Mouse (Mus musculus): ENCODE results near the gene Slc22a14. TPM values are rescaled to one million over a fixed set of nuclear protein-coding genes. Genes with fewer than 3 reads are reported as not detected.

Gene Slc22a14
- polyA plus RNA-seq, 1 experiment from 2014 or later: not detected

- Histone ChIP-seq H3K4me2 (peak overlapping the region; percentile 77), H3K9ac (replicated peaks) (no peak overlapping the region), H3K4me3 (replicated peaks) (peak overlapping the region; percentile 84), H3K36me3 (peaks cover 12% of the 10 kb centered on the region), H3K9me3 (no peaks in the 10 kb centered on the region), H3K27ac (no peak overlapping the region), H3K27me3 (peaks cover 4% of the 10 kb centered on the region; the same call in 1 of the 2 replicates), H3K4me1 (replicated peaks) (peaks cover 14% of the 10 kb centered on the region)
- no peak for ATAC-seq (ENCODE audit: insufficient number of reproducible peaks, insufficient read depth, low FRiP score, low TSS enrichment, low read depth)
- 53% methylated on average over 7 of the region's 7 CpGs for WGBS
These were observed 26.2 kb downstream of the Slc22a14 start for GRCm38 (mm10) chr9:119339106-119339505.

DNA sequence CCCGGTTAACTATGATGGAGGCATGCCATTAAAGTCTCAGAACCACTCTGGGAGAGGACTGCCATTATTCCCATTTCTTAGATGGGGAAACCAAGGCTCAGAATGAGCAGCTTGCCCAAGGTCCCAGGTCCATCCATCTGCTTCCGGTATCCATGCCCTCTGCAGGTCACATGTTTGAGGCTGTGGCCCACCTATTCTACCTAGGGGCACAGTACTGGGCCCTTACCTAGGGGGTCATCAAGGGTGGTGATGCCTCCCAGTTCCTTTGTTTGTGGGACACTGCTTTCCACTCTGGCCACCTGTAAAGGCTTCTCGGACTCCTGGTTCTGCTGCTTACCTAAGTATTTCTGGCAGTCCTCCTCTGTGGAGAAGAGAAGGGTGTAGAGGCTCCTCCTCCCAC is 27.0 kb downstream of the Slc22a14 start:
- H3K27me3 ChIP-seq: peaks cover 4% of the 10 kb centered on the region; the same call in 1 of the 2 replicates
- H3K4me2 ChIP-seq: no peak overlapping the region
- no peak for ATAC-seq (ENCODE audit: insufficient number of reproducible peaks, insufficient read depth, low FRiP score, low TSS enrichment, low read depth)
- H3K9me3 ChIP-seq: no peaks in the 10 kb centered on the region
- WGBS: 93% methylated on average over 3 of the region's 3 CpGs
- no peak overlapping the region for H3K9ac ChIP-seq (replicated peaks)
- H3K4me3 ChIP-seq (replicated peaks): no peak overlapping the region
- H3K36me3 ChIP-seq: peaks cover 5% of the 10 kb centered on the region
- H3K27ac ChIP-seq: no peak overlapping the region
- H3K4me1 ChIP-seq (replicated peaks): peaks cover 14% of the 10 kb centered on the region

DNA sequence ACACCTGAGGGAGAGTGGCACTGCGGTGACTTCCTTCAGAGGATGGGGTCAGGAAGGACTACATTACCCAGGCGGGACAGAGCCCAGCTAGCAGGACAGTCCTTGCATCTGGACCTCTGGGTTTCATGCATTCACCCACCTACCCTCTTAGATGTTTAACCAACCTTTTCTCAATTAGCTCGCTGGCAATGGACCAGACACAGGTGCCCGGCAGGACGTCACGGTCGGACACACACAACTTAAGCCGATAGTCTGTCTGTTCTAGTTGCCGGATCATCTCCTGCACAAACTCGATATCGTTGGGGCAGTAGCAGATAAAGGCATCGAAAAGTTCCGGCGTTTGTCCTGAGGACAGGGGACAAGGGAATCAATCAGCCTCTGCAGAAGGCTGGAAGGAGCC is 27.5 kb downstream of the Slc22a14 start:
- Histone ChIP-seq H3K4me1 (replicated peaks) (peaks cover 14% of the 10 kb centered on the region), H3K27me3 (peaks cover 4% of the 10 kb centered on the region; the same call in 1 of the 2 replicates), H3K9me3 (no peaks in the 10 kb centered on the region), H3K9ac (replicated peaks) (no peak overlapping the region), H3K36me3 (no peaks in the 10 kb centered on the region; the same call in 1 of the 2 replicates), H3K4me2 (no peak overlapping the region), H3K27ac (no peak overlapping the region), H3K4me3 (replicated peaks) (no peak overlapping the region)
- 90% methylated on average over 14 of the region's 14 CpGs for WGBS
- ATAC-seq (ENCODE audit: insufficient number of reproducible peaks, insufficient read depth, low FRiP score, low TSS enrichment, low read depth): no peak

- Histone ChIP-seq H3K9ac (replicated peaks) (no peak overlapping the region), H3K4me1 (replicated peaks) (peaks cover 6% of the 10 kb centered on the region; the same call in 1 of the 2 replicates), H3K27ac (no peak overlapping the region), H3K27me3 (peaks cover 4% of the 10 kb centered on the region; the same call in 1 of the 2 replicates), H3K36me3 (no peaks in the 10 kb centered on the region), H3K4me3 (replicated peaks) (no peak overlapping the region), H3K9me3 (no peaks in the 10 kb centered on the region), H3K4me2 (no peak overlapping the region)
- no peak for ATAC-seq (ENCODE audit: insufficient number of reproducible peaks, insufficient read depth, low FRiP score, low TSS enrichment, low read depth)
- 81% methylated on average over 4 of the region's 4 CpGs for WGBS
These were observed 29.8 kb downstream of the Slc22a14 start for GRCm38 (mm10) chr9:119335571-119335970.

DNA sequence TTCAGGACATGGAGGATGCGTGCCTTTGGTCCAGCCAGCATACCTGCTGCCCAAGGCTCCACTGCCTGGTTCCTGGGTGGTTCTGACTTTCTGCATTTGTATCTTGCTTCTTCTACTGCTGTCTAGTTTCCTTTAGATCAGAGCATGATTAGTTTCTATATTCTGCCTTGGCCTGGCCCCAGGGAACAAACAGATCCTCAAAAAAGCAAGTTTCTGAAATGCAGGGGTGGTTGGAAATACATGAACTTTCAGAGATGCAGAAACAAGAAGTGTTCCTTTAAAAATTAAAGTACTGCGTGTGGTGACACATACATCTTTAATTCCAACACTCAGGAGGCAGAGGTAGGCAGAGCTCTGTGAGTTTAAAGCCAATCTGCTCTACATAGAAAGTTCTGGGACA is 30.5 kb downstream of the Slc22a14 start:
- Histone ChIP-seq H3K9me3 (no peaks in the 10 kb centered on the region), H3K4me1 (replicated peaks) (no peaks in the 10 kb centered on the region; the same call in 1 of the 2 replicates), H3K9ac (replicated peaks) (no peak overlapping the region), H3K4me3 (replicated peaks) (no peak overlapping the region), H3K36me3 (no peaks in the 10 kb centered on the region), H3K27ac (no peak overlapping the region), H3K4me2 (no peak overlapping the region), H3K27me3 (peaks cover 4% of the 10 kb centered on the region; the same call in 1 of the 2 replicates)
- ATAC-seq (ENCODE audit: insufficient number of reproducible peaks, insufficient read depth, low FRiP score, low TSS enrichment, low read depth): no peak
- WGBS: 81% methylated on average over 2 of the region's 2 CpGs

DNA sequence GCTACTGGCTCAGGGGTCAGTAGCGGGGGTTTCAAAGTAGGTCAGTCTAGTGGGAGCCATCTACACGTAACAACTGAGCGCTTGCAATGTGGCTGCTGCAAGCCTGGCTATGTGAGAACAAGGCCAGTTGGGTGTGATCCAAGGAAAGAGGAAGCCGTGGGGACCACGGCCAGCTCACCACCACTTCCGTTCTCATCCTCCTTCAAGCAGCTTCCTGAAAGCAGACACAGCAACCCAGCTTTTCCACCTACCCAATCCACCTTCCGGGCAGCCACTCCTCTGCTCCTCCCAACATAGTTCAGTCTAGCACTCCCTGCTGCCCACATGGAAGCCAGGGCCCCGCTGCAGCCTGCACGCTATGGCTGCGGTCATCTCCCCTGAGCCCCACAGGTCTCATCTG is 31.0 kb downstream of the Slc22a14 start:
- H3K27ac ChIP-seq: no peak overlapping the region
- no peak overlapping the region for H3K9ac ChIP-seq (replicated peaks)
- no peak overlapping the region for H3K4me2 ChIP-seq
- H3K9me3 ChIP-seq: no peaks in the 10 kb centered on the region
- peaks cover 4% of the 10 kb centered on the region; the same call in 1 of the 2 replicates for H3K27me3 ChIP-seq
- ATAC-seq (ENCODE audit: insufficient number of reproducible peaks, insufficient read depth, low FRiP score, low TSS enrichment, low read depth): no peak
- no peaks in the 10 kb centered on the region for H3K36me3 ChIP-seq
- H3K4me3 ChIP-seq (replicated peaks): no peak overlapping the region
- WGBS: 61% methylated on average over 10 of the region's 10 CpGs
- H3K4me1 ChIP-seq (replicated peaks): no peaks in the 10 kb centered on the region; the same call in 1 of the 2 replicates

- Histone ChIP-seq H3K9me3 (no peaks in the 10 kb centered on the region), H3K27me3 (no peaks in the 10 kb centered on the region), H3K27ac (no peak overlapping the region), H3K36me3 (no peaks in the 10 kb centered on the region), H3K4me2 (no peak overlapping the region), H3K4me1 (replicated peaks) (no peaks in the 10 kb centered on the region), H3K9ac (replicated peaks) (no peak overlapping the region), H3K4me3 (replicated peaks) (no peak overlapping the region)
- WGBS: 91% methylated on average over 15 of the region's 15 CpGs
- no peak for ATAC-seq (ENCODE audit: insufficient number of reproducible peaks, insufficient read depth, low FRiP score, low TSS enrichment, low read depth)
These were observed 35.0 kb downstream of the Slc22a14 start for GRCm38 (mm10) chr9:119330186-119330963.

GRCm38 (mm10) chr9:119328488-119328887 is 36.9 kb downstream of the Slc22a14 start:
- Histone ChIP-seq H3K9ac (replicated peaks) (no peak overlapping the region), H3K36me3 (no peaks in the 10 kb centered on the region), H3K4me3 (replicated peaks) (no peak overlapping the region), H3K27me3 (no peaks in the 10 kb centered on the region), H3K4me1 (replicated peaks) (no peaks in the 10 kb centered on the region; the same call in 1 of the 2 replicates), H3K9me3 (no peaks in the 10 kb centered on the region), H3K27ac (no peak overlapping the region), H3K4me2 (no peak overlapping the region)
- 79% methylated on average over 3 of the region's 3 CpGs for WGBS
- no peak for ATAC-seq (ENCODE audit: insufficient number of reproducible peaks, insufficient read depth, low FRiP score, low TSS enrichment, low read depth)

GRCm38 (mm10) chr9:119324130-119324529 is 41.2 kb downstream of the Slc22a14 start:
- Histone ChIP-seq H3K4me2 (no peak overlapping the region), H3K9ac (replicated peaks) (no peak overlapping the region), H3K27ac (no peak overlapping the region), H3K27me3 (no peaks in the 10 kb centered on the region), H3K36me3 (no peaks in the 10 kb centered on the region), H3K4me1 (replicated peaks) (peaks cover 16% of the 10 kb centered on the region), H3K4me3 (replicated peaks) (no peak overlapping the region), H3K9me3 (no peaks in the 10 kb centered on the region)
- no peak for ATAC-seq (ENCODE audit: insufficient number of reproducible peaks, insufficient read depth, low FRiP score, low TSS enrichment, low read depth)
- 77% methylated on average over 1 of the region's 1 CpGs for WGBS

DNA sequence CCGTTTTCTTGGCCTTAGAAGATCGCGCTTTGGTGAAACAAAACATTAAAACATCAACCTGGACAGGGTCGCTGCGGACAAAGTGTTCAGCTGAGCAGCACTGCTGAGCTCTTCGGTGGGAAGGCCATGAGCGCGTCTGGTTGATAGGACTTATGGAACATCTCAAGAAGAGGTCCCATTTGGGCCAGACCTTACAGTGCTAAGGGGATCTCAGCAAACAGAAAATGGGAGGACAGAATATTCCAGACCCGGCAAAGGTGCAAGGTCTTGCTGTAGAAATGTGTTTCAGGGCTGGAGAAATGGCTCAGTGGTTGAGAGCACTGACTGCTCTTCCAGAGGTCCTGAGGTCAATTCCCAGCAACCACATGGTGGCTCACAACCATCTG is 42.1 kb downstream of the Slc22a14 start:
- H3K9me3 ChIP-seq: no peaks in the 10 kb centered on the region
- H3K4me3 ChIP-seq (replicated peaks): peak overlapping the region; percentile 88
- peak overlapping the region; percentile 92 for H3K4me2 ChIP-seq
- WGBS: 11% methylated on average over 9 of the region's 9 CpGs
- H3K27ac ChIP-seq: peak overlapping the region; percentile 84
- H3K9ac ChIP-seq (replicated peaks): peak overlapping the region; percentile 77
- peaks cover 3% of the 10 kb centered on the region; the same call in 1 of the 2 replicates for H3K36me3 ChIP-seq
- H3K27me3 ChIP-seq: no peaks in the 10 kb centered on the region
- no peak for ATAC-seq (ENCODE audit: insufficient number of reproducible peaks, insufficient read depth, low FRiP score, low TSS enrichment, low read depth)
- H3K4me1 ChIP-seq (replicated peaks): peaks cover 16% of the 10 kb centered on the region

- Histone ChIP-seq H3K27ac (peak within 1 kb of the TSS; percentile 84), H3K4me3 (replicated peaks) (peak within 1 kb of the TSS; percentile 88), H3K9ac (replicated peaks) (peak within 1 kb of the TSS; percentile 77), H3K4me1 (replicated peaks) (peaks cover 16% of the 10 kb centered on the region), H3K36me3 (peaks cover 5% of the 10 kb centered on the region; the same call in 1 of the 2 replicates), H3K4me2 (peak within 1 kb of the TSS; percentile 92), H3K9me3 (no peaks in the 10 kb centered on the region), H3K27me3 (no peaks in the 10 kb centered on the region)
- ATAC-seq (ENCODE audit: insufficient number of reproducible peaks, insufficient read depth, low FRiP score, low TSS enrichment, low read depth): peak; percentile 97
- WGBS: under 1% methylated on average over 76 of the region's 76 CpGs
These were observed 42.8 kb downstream of the Slc22a14 start, which contains the start of gene Oxsr1 for GRCm38 (mm10) chr9:119322289-119323259. Gene Oxsr1 (minus strand): TSS chr9:119322427.

Data from limb, embryonic 12.5 days (tissue).